In genomic region chr11:97147333-97147732, GRCm38 (mm10) we compare ENCODE assay signal across 8 mouse cellular contexts. TPM values are rescaled to one million over a fixed set of nuclear protein-coding genes. Genes with fewer than 3 reads are reported as not detected.
"Had no signal": no experiment of that assay in that cellular context is flagged by ENCODE, and none has a peak within 500 bp of the region (broad histone marks: within the 10 kb centered on the region; RNA-seq: fewer than 3 reads in every experiment).

No protein-coding gene starts in this region.

- ATAC-seq: lung, postnatal 0 days; midbrain, embryonic 13.5 days had no signal

- H3K9me3 ChIP-seq: limb, embryonic 10.5 days; liver, embryonic 15.5 days; midbrain, embryonic 13.5 days; neural tube, embryonic 15.5 days had no signal

- H3K4me2 ChIP-seq: liver, embryonic 11.5 days; liver, embryonic 15.5 days; midbrain, embryonic 13.5 days; neural tube, embryonic 15.5 days had no signal

- H3K27me3 ChIP-seq: neural tube, embryonic 15.5 days had no signal

- H3K4me3 ChIP-seq: left cerebral cortex, adult 2 months; liver, embryonic 15.5 days; midbrain, embryonic 13.5 days; neural tube, embryonic 15.5 days had no signal

- H3K36me3 ChIP-seq: liver, embryonic 15.5 days had no signal

- H3K27ac ChIP-seq: left cerebral cortex, adult 2 months; limb, embryonic 10.5 days; liver, embryonic 15.5 days; midbrain, embryonic 13.5 days; neural tube, embryonic 15.5 days had no signal

- H3K9ac ChIP-seq: liver, embryonic 15.5 days; midbrain, embryonic 13.5 days; neural tube, embryonic 15.5 days had no signal

RNA-seq across cellular contexts. Expression of gene Tbx21, which starts 32.2 kb away (rescaled TPM):
- total RNA-seq: megakaryocyte progenitor cell, adult 5-6 weeks had no signal
- polyA plus RNA-seq: liver, embryonic 11.5 days had no signal
